Mouse (Mus musculus) embryonic facial prominence, embryonic 11.5 days (tissue): ENCODE measurements around the gene Zcchc17. TPM values are rescaled to one million over a fixed set of nuclear protein-coding genes. Genes with fewer than 3 reads are reported as not detected.

ENCODE experiments used
- ATAC-seq: fragments of 200-750 bp; cut with Nextera tagmentation; replicated peaks from 2 replicates; pipeline ENCODE4 v1.8.0; 2017; ENCODE audit warnings: low read depth; ENCODE audit not compliant: insufficient number of reproducible peaks, low FRiP score, low TSS enrichment
- DNase-seq: peaks from one replicate; pipeline ENCODE4 v3.0.0-alpha.2; 2015; ENCODE audit warnings: low spot score
- H3K27ac ChIP-seq: fragments of 300-500 bp; sonication (generic); replicated peaks from 2 replicates; pipeline ENCODE4 v1.5.1; 2014; ENCODE audit warnings: mild to moderate bottlenecking, low read depth, low read length, control low read depth
- H3K27me3 ChIP-seq: fragments of 300-500 bp; sonication (generic); 2 replicates; pipeline ENCODE4 v1.6.1; 2014; ENCODE audit warnings: mild to moderate bottlenecking, low read length, moderate library complexity, mixed read lengths; ENCODE audit not compliant: control insufficient read depth, insufficient read depth
- H3K36me3 ChIP-seq: fragments of 300-500 bp; sonication (generic); replicated peaks from 2 replicates; pipeline ENCODE4 v1.6.1; 2014; ENCODE audit warnings: low read depth, mild to moderate bottlenecking, low read length, moderate library complexity, mixed read lengths; ENCODE audit not compliant: control insufficient read depth, insufficient read depth
- H3K4me1 ChIP-seq: fragments of 300-500 bp; sonication (generic); 2 replicates; pipeline ENCODE4 v1.6.1; 2014; ENCODE audit warnings: low read length, mixed read lengths; ENCODE audit not compliant: control insufficient read depth, insufficient read depth
- H3K4me2 ChIP-seq: fragments of 300-500 bp; sonication (generic); 2 replicates; pipeline ENCODE4 v1.6.1; 2014; ENCODE audit warnings: low read depth, mild to moderate bottlenecking, control low read depth, low read length, moderate library complexity
- H3K4me3 ChIP-seq: fragments of 300-500 bp; sonication (generic); 2 replicates; pipeline ENCODE4 v1.5.1; 2014; ENCODE audit warnings: low read depth, low read length, control low read depth
- H3K9ac ChIP-seq: fragments of 300-500 bp; sonication (generic); replicated peaks from 2 replicates; pipeline ENCODE4 v1.6.1; 2014; ENCODE audit warnings: mild to moderate bottlenecking, control low read depth, low read length
- H3K9me3 ChIP-seq: fragments of 300-500 bp; sonication (generic); replicated peaks from 2 replicates; pipeline ENCODE4 v1.6.1; 2016; ENCODE audit warnings: mild to moderate bottlenecking, low read length, inconsistent platforms, mixed read lengths; ENCODE audit not compliant: control insufficient read depth
- WGBS: fragments of 180-500 bp; shearing (Covaris S2); extraction: QIAGEN DNeasy Blood & Tissue Kit; methylation state at CpG from one replicate; pipeline ENCODE4 v1.1.7; 2014; 5-methylcytosine and 5-hydroxymethylcytosine counted together
- polyA plus RNA-seq: library from polyadenylated mRNA; unstranded; fragments of >200 nt; fragmentation: Nextera tagmentation; extraction: Ambion mirVana; gene quantifications from 2 replicates; pipeline ENCODE4 v1.2.1, GENCODE M21; 2014

Gene Zcchc17
- polyA plus RNA-seq, 1 experiment from 2014 or later: 93.1 TPM

- WGBS: 55% methylated on average over 7 of the region's 7 CpGs
- H3K36me3 ChIP-seq: no peaks in the 10 kb centered on the region
- no peaks in the 10 kb centered on the region for H3K4me1 ChIP-seq
- no peak overlapping the region for H3K4me3 ChIP-seq
- H3K27me3 ChIP-seq: no peaks in the 10 kb centered on the region; the same call in 1 of the 2 replicates
- no peak overlapping the region for H3K27ac ChIP-seq
- DNase-seq (no peak), ATAC-seq (no peak)
- no peak overlapping the region for H3K4me2 ChIP-seq
- H3K9ac ChIP-seq: no peak overlapping the region
- no peaks in the 10 kb centered on the region for H3K9me3 ChIP-seq
Observed at GRCm38 (mm10) chr4:130276573-130277176, 83.1 kb downstream of the Zcchc17 start.

GRCm38 (mm10) chr4:130275823-130276105 is 84.0 kb downstream of the Zcchc17 start:
- ATAC-seq (no peak), DNase-seq (no peak)
- no peaks in the 10 kb centered on the region for H3K36me3 ChIP-seq
- peak overlapping the region; percentile 66 for H3K4me2 ChIP-seq
- H3K4me1 ChIP-seq: no peaks in the 10 kb centered on the region
- peak overlapping the region; percentile 73 for H3K4me3 ChIP-seq
- 48% methylated on average over 5 of the region's 5 CpGs for WGBS
- H3K27ac ChIP-seq: no peak overlapping the region
- H3K9me3 ChIP-seq: no peaks in the 10 kb centered on the region
- H3K9ac ChIP-seq: no peak overlapping the region; the same call in 1 of the 2 replicates
- H3K27me3 ChIP-seq: no peaks in the 10 kb centered on the region; the same call in 1 of the 2 replicates

- Histone ChIP-seq H3K4me3 (peak overlapping the region; percentile 73), H3K4me2 (peak overlapping the region; percentile 66), H3K4me1 (no peaks in the 10 kb centered on the region), H3K27ac (peak overlapping the region; percentile 57), H3K36me3 (no peaks in the 10 kb centered on the region), H3K27me3 (no peaks in the 10 kb centered on the region; the same call in 1 of the 2 replicates), H3K9me3 (no peaks in the 10 kb centered on the region), H3K9ac (peak overlapping the region; percentile 88)
- peak; percentile 70 for DNase-seq
- WGBS: under 1% methylated on average over 61 of the region's 62 CpGs
- ATAC-seq: peak; percentile 49
Observed at GRCm38 (mm10) chr4:130275016-130275822, 84.5 kb downstream of the Zcchc17 start.

GRCm38 (mm10) chr4:130274346-130275015 is 85.3 kb downstream of the Zcchc17 start:
- Histone ChIP-seq H3K36me3 (no peaks in the 10 kb centered on the region), H3K4me1 (no peaks in the 10 kb centered on the region), H3K27ac (peak overlapping the region; percentile 57), H3K4me3 (peak overlapping the region; percentile 73), H3K4me2 (peak overlapping the region; percentile 66), H3K27me3 (no peaks in the 10 kb centered on the region; the same call in 1 of the 2 replicates), H3K9ac (peak overlapping the region; percentile 88), H3K9me3 (no peaks in the 10 kb centered on the region)
- DNase-seq (peak; percentile 74), ATAC-seq (peak; percentile 79)
- under 1% methylated on average over 27 of the region's 29 CpGs for WGBS

DNA sequence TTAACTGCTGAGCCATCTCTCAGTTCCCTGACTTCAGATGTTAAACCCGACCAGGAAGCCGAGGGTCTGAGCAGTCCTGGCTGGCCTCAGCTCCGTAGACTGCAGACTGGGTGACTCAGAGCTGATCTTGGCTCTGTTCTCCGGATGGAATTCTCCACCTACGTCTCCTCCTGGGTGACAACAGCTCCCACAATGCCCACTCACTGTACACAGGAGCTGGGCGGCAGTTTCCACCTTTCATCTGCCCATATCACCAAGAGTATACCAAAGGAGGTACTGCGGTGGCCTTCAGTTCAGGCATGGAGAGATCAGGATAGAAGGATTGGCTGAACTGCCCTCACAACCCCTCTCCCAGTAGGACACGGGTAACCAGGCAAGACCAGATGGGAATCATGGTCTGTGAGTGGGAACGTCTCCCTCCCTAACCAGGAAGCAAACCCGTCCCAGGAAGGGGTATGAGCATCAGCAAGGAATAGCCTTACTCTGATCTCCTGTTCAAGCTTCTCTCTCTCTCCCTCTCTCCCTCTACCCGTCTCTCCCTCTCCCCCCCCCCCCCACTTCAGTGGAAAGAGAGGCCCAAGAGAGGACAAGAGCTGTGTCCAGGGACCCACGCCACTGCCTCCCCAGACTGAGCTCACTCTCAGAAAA is 85.9 kb downstream of the Zcchc17 start:
- Histone ChIP-seq H3K4me1 (no peaks in the 10 kb centered on the region), H3K27me3 (no peaks in the 10 kb centered on the region; the same call in 1 of the 2 replicates), H3K9ac (peak overlapping the region; percentile 88), H3K4me3 (peak overlapping the region; percentile 73), H3K4me2 (peak overlapping the region; percentile 66), H3K36me3 (no peaks in the 10 kb centered on the region), H3K9me3 (no peaks in the 10 kb centered on the region), H3K27ac (peak overlapping the region; percentile 57)
- ATAC-seq (no peak; the same call in none of the 2 replicates), DNase-seq (no peak)
- 8% methylated on average over 11 of the region's 12 CpGs for WGBS

DNA sequence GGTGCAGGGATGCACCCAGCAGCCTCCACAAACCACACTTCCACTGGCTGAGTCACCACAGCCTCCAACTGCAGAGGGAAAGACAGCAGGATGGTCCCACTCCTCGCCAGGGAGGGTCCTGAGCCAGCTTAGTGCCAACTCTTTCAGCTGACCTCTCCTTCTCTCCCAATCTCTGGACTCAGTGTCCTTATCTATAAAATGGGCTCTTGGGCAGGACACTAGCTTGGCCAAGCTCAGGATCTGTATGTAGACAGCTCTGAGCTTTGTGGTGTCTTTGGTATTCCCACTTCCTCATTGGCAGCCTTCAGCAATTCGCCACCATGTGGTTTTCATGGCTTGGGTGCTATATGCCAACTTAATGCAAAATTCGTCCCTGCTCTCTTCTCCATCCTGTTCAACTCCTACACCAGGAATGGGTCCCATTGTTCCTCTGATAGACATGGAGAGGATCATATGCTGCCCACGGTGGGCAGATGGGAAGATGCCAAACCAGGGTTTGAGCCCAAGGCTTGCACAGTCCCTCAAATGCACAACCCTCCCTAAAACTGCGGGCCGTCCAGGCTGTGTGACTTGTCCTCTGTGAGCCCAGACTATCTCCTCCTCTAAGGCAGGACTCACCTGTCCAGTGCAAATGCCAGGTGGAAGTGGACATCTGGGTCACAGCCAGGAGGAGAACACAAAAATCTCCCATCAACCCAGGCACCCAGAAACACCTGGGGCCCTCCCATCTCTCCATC is 89.0 kb downstream of the Zcchc17 start:
- no peak overlapping the region for H3K27ac ChIP-seq
- H3K4me1 ChIP-seq: no peaks in the 10 kb centered on the region
- no peaks in the 10 kb centered on the region; the same call in 1 of the 2 replicates for H3K27me3 ChIP-seq
- no peak for ATAC-seq
- H3K9me3 ChIP-seq: no peaks in the 10 kb centered on the region
- DNase-seq: no peak
- no peak overlapping the region for H3K9ac ChIP-seq
- no peak overlapping the region for H3K4me3 ChIP-seq
- 82% methylated on average over 6 of the region's 6 CpGs for WGBS
- no peak overlapping the region for H3K4me2 ChIP-seq
- H3K36me3 ChIP-seq: no peaks in the 10 kb centered on the region

GRCm38 (mm10) chr4:130270089-130270488 is 89.7 kb downstream of the Zcchc17 start:
- H3K36me3 ChIP-seq: no peaks in the 10 kb centered on the region
- H3K9me3 ChIP-seq: no peaks in the 10 kb centered on the region
- no peaks in the 10 kb centered on the region; the same call in 1 of the 2 replicates for H3K27me3 ChIP-seq
- no peak overlapping the region for H3K27ac ChIP-seq
- no peak overlapping the region for H3K4me3 ChIP-seq
- ATAC-seq (no peak), DNase-seq (no peak)
- no peak overlapping the region for H3K4me2 ChIP-seq
- no peak overlapping the region for H3K9ac ChIP-seq
- WGBS: 81% methylated on average over 8 of the region's 8 CpGs
- H3K4me1 ChIP-seq: no peaks in the 10 kb centered on the region
